Mouse (Mus musculus): ENCODE results near the gene Fam213a. TPM values are rescaled to one million over a fixed set of nuclear protein-coding genes. Genes with fewer than 3 reads are reported as not detected.

The Fam213a gene
- polyA plus RNA-seq, 1 experiment from 2014 or later = 50.5 TPM

DNA sequence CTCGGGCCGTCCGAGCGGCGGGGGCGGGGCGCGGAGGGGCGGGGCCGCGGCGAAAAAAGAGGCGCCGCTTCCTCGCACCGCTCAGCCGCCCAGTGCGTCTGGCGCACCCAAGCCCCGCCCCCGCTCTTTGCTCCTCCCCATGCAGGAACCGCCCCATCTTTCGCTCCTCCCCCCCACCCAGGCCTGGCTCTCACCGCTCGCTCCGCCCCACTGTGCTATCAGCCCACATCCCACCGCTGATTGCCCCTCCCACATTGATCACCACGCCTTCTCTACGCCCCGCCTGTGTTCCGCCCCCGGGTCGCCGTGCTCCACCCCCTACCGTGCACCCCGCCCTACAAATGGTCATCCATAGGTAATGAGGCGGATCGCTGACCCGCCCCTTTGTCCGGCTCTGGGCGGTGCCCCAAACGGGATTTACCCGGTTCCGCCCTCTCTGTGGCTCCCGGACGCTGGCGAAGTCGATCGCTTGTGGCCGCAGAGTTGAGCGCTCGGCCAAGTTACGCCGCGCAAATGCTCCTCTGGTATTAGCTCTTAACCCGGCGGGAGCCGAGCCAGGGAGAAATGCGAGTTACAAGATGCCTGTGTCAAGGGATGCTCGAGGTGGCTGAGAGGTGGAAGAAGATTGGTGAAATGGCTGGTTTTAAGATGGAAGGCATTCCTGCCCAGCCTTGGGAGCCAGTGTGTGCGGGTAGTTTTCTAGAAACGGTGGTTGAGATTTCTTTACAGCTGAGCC is 46.6 kb downstream of the Fam213a start:
- peak; percentile 95 for ATAC-seq (ENCODE audit: low FRiP score)

DNA sequence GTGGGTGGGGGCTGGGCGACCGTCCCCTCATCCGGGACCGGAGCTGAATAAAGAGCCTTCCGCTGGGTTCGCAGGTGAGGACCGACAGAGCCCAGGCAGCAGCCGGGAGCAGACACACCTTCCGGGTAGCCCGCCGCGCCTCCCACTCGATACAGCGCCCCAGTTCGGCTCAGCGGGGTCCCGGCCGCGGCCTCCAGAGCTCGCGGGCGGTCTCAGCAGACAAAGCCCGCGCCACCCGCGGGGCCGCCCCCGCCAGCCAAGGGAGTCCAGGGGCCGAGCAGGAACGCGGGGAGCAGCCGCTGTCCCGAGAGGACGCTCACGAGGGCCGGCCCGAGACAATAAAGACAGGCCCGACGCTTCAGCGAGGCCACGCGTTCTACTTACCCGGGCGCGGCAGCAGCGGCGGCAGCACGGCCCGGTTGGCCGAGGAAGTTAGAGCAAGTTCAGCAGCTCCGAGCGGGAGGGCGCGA is 47.2 kb downstream of the Fam213a start, which contains the start of gene Tspan14:
Tspan14 (minus strand) TSS at position 416 of the 470 bp plus-strand sequence.
- Histone ChIP-seq H3K9ac (peak within 1 kb of the TSS; percentile 93), H3K27ac (peak within 1 kb of the TSS; percentile 84), H3K4me2 (peak within 1 kb of the TSS; percentile 85), H3K36me3 (replicated peaks) (no peaks in the 10 kb centered on the region), H3K27me3 (no peaks in the 10 kb centered on the region), H3K4me3 (replicated peaks) (peak within 1 kb of the TSS; percentile 89), H3K9me3 (no peaks in the 10 kb centered on the region), H3K4me1 (peaks cover 44% of the 10 kb centered on the region)
- 0% methylated on average over 54 of the region's 54 CpGs for WGBS
- no peak for ATAC-seq (ENCODE audit: low FRiP score)

More for the DNA sequence above, 46.6 kb downstream of the Fam213a start:
- H3K27me3 ChIP-seq = no peaks in the 10 kb centered on the region
- H3K27ac ChIP-seq = peak overlapping the region; percentile 84
- no peaks in the 10 kb centered on the region for H3K36me3 ChIP-seq (replicated peaks)
- peak overlapping the region; percentile 93 for H3K9ac ChIP-seq
- peak overlapping the region; percentile 85 for H3K4me2 ChIP-seq
- WGBS = under 1% methylated on average over 53 of the region's 62 CpGs
- H3K9me3 ChIP-seq = no peaks in the 10 kb centered on the region
- peaks cover 40% of the 10 kb centered on the region for H3K4me1 ChIP-seq
- peak overlapping the region; percentile 89 for H3K4me3 ChIP-seq (replicated peaks)

DNA sequence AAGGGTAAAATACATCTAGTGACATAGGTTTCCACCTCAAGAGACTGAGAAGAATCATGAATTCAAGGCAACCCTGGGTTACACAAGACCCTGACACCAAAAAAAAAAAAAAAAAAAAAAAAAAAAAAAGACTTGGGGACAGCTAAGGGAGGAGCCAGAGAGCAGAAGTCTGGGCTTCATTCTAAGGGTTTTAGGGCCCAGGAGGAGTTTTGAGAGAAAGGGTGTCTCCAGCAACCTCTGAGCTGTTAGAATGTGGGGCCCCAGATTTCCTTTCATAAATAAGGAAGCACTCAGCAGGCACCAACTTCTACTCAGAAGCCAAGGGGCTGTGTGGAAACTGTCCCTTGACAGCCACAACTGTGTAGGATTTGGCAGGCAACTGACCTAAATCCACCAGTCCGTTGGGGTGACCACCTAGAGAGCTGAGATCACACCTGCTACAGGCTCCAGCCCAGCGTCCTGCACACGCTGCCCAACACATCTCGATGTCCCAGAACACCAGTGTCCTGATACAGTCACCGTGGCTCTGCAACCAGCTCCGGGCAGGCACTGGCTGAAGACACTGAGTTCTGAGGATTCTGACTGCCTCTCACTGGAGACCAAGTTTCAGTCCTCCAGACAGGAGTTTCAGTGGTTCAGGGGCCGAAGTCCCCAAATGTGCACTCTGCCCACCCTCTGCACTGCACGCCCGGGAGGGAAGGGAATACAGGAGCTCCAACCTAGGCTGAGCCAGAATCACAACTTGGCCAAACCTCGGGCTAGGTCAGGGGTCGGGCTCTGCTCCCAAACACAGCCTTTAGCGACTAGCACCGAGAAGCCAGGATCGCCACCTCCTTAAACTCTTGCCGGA is 47.9 kb downstream of the Fam213a start:
- peak overlapping the region; percentile 84 for H3K27ac ChIP-seq
- H3K4me1 ChIP-seq = peaks cover 44% of the 10 kb centered on the region
- H3K9ac ChIP-seq = peak overlapping the region; percentile 93
- no peaks in the 10 kb centered on the region for H3K36me3 ChIP-seq (replicated peaks)
- H3K4me2 ChIP-seq = peak overlapping the region; percentile 85
- H3K9me3 ChIP-seq = no peaks in the 10 kb centered on the region
- no peaks in the 10 kb centered on the region for H3K27me3 ChIP-seq
- peak overlapping the region; percentile 89 for H3K4me3 ChIP-seq (replicated peaks)
- ATAC-seq (ENCODE audit: low FRiP score) = peak; percentile 3; the same call in 1 of the 2 replicates
- whole genome bisulfite sequencing = under 1% methylated on average over 15 of the region's 15 CpGs

DNA sequence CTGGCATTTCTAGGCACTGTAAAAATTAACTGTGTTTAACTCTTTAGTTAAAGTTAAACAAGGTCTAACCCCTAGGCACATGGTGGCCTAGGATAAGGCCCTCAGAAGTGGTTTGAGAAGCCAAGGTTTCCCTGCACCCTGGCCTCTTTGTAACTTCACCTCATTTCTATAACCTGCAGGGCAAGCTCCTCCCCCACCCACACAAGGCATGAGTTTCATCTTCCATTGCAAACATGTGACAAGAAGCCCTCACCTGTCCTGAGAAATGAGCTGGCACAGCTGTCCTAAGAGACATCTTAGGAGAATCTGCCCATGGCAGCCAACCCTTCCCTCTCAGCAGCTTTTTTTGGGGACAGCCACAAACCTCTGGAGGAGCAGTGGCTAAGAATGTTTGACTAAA is 48.7 kb downstream of the Fam213a start:
- no peaks in the 10 kb centered on the region for H3K36me3 ChIP-seq (replicated peaks)
- no peaks in the 10 kb centered on the region for H3K9me3 ChIP-seq
- peaks cover 51% of the 10 kb centered on the region for H3K4me1 ChIP-seq
- H3K9ac ChIP-seq = peak overlapping the region; percentile 17
- H3K27me3 ChIP-seq = no peaks in the 10 kb centered on the region
- no peak for ATAC-seq (ENCODE audit: low FRiP score)
- peak overlapping the region; percentile 85 for H3K4me2 ChIP-seq
- H3K4me3 ChIP-seq (replicated peaks) = peak overlapping the region; percentile 89
- no peak overlapping the region for H3K27ac ChIP-seq

DNA sequence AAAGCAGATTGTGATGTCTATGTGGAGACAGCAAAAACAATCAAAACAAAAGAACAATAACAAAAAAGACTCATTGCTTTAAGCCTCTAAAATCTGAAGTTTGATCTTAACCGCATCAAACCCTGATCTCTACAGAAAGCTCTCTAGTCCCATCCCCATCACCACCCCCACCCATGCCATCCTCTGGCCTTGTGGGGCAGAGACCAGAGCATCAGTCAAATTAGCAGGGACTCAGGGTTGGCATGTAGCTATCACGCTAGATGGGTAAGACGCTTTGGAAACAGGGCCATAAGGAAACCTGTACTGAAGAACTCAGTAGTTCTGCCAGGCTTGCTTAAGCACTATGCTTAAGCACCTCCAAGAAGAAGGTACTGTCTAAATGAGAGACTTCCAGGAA is 49.4 kb downstream of the Fam213a start:
- H3K9me3 ChIP-seq = no peaks in the 10 kb centered on the region
- H3K4me2 ChIP-seq = peak overlapping the region; percentile 85
- H3K9ac ChIP-seq = no peak overlapping the region
- no peaks in the 10 kb centered on the region for H3K27me3 ChIP-seq
- H3K4me1 ChIP-seq = peaks cover 58% of the 10 kb centered on the region
- no peak overlapping the region for H3K27ac ChIP-seq
- no peak for ATAC-seq (ENCODE audit: low FRiP score)
- no peaks in the 10 kb centered on the region for H3K36me3 ChIP-seq (replicated peaks)
- H3K4me3 ChIP-seq (replicated peaks) = no peak overlapping the region
- WGBS = 94% methylated on average over 3 of the region's 3 CpGs

DNA sequence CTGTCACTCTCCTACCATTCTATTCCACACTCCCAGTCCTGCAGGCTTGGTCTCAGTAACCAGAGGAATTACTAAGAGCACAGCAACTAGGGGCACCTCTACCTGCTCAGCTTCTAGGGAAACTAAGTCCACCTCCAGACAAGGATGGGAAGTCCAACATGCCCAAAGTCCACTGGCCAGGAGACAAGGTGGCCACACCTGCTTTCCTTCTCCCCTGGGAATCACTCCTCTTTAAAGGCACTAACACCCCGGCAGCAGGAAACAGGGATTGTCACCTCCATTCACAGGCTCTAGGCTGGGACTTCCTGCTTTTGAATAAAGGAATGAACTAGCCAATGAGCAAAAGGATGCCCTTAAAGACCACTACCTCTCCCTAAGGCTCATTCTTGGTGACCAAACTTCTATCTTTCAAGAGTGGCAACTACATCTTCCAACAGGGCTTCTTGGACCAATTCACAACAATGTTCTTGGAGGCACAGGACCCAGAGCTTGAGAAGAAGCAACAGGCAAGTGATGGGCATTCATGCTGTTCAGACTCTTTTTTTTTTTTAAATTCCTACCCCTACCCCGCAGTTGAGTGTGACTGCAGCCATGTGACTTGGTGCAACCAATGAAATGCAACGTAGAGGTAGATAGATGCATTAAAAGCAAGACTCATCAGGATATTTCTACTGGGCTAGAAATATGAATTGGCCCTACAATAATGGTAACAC is 49.9 kb downstream of the Fam213a start:
- Histone ChIP-seq H3K4me1 (peaks cover 63% of the 10 kb centered on the region), H3K9ac (no peak overlapping the region), H3K36me3 (replicated peaks) (no peaks in the 10 kb centered on the region), H3K27ac (no peak overlapping the region), H3K4me3 (replicated peaks) (no peak overlapping the region), H3K4me2 (peak overlapping the region; percentile 19; the same call in 1 of the 2 replicates), H3K27me3 (no peaks in the 10 kb centered on the region), H3K9me3 (no peaks in the 10 kb centered on the region)
- WGBS = 77% methylated on average over 3 of the region's 3 CpGs
- ATAC-seq (ENCODE audit: low FRiP score) = no peak

DNA sequence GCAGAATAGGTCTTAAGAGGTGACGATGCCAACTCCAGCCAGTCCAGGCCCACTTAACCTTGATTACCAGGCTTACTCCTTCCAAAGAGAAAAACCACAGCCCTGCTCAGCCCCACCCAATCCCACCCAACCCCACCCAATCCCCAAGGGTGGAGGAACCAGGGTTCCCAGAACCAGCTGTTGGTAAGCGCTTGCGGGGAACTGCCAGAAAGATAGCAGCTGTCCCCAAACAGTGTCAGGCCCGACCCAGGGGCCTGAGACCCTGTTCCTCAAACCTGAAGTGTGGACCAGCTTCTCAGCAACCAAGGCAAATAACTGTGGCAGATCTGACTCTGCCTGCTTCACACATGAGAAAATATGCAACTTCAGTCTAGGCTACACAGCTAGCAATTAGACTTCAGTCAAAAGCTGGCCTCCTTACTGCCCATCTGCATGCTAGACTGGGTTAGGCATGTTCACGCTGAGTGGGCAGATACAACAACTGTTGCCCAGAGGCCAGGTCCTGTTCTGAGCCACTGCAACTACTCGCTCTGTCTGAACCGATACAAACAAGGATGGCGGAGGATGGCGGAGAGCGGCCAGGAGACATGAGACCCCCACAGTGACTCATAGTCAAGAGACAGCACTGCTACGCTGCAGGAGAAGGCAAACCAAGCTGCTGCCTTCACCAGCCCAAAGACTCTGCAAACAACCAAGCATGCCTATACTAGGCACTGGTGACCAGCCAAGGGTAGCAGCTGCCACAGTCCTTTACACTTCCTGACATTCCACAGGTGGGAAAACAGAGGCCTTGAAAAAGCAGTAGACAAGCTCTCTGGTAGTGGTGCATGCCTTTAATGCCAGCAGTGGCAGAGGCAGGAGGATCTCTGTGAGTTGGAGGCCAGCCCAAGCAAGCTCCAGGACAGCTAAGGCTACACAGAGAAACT is 51.0 kb downstream of the Fam213a start:
- no peaks in the 10 kb centered on the region for H3K9me3 ChIP-seq
- no peak overlapping the region for H3K4me3 ChIP-seq (replicated peaks)
- H3K36me3 ChIP-seq (replicated peaks) = no peaks in the 10 kb centered on the region
- ATAC-seq (ENCODE audit: low FRiP score) = no peak
- no peaks in the 10 kb centered on the region for H3K27me3 ChIP-seq
- peak overlapping the region; percentile 10; the same call in 1 of the 2 replicates for H3K4me2 ChIP-seq
- H3K27ac ChIP-seq = peak overlapping the region; percentile 8; the same call in 1 of the 2 replicates
- 65% methylated on average over 11 of the region's 11 CpGs for WGBS
- peaks cover 74% of the 10 kb centered on the region for H3K4me1 ChIP-seq
- no peak overlapping the region for H3K9ac ChIP-seq

DNA sequence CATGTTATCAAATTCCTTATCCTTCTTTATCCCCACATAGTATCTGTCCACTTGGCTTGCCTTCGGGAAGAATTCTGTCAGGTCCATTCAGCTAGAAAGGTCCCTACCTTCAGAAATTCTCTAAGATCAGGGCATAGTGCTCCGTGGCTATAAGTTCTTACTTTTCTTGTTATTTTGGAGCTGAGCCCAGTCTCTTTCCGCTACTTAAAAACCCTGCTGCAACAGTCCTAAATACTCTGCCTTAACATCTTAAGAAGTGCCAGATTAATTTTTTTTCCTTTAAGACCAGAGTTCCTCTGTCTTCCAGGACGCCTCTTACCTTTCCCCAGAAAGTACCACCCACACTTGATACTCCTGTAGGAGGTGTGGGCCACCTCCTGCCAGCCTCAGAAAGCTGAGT is 53.4 kb downstream of the Fam213a start:
- H3K4me3 ChIP-seq (replicated peaks) = no peak overlapping the region
- no peak for ATAC-seq (ENCODE audit: low FRiP score)
- no peaks in the 10 kb centered on the region for H3K9me3 ChIP-seq
- 57% methylated on average over 4 of the region's 4 CpGs for WGBS
- peaks cover 89% of the 10 kb centered on the region for H3K4me1 ChIP-seq
- no peaks in the 10 kb centered on the region for H3K27me3 ChIP-seq
- H3K9ac ChIP-seq = no peak overlapping the region
- H3K4me2 ChIP-seq = no peak overlapping the region
- H3K36me3 ChIP-seq (replicated peaks) = no peaks in the 10 kb centered on the region
- H3K27ac ChIP-seq = peak overlapping the region; percentile 50

DNA sequence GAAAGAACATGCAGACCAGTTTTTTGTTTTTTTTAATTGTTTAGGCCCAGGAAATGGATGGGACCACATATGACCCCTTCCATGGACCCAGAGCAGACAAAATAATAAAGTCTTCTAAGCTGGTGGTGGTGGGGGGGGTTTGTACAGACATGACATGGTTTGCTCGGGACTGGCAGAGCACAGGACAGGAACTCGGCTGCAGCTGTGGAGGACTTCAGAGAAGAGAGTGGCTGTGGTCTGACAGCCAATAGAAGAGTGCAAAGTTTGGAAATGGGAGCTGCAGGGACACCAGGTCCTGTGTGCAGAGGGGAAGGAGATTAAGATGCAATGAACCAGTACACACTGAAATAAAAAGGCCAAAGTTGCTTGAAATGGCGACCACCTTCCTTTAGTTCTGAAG is 54.0 kb downstream of the Fam213a start:
- peaks cover 89% of the 10 kb centered on the region for H3K4me1 ChIP-seq
- no peaks in the 10 kb centered on the region for H3K27me3 ChIP-seq
- no peaks in the 10 kb centered on the region for H3K36me3 ChIP-seq (replicated peaks)
- H3K4me2 ChIP-seq = no peak overlapping the region
- H3K9ac ChIP-seq = no peak overlapping the region
- H3K27ac ChIP-seq = peak overlapping the region; percentile 50; the same call in 1 of the 2 replicates
- 36% methylated on average over 3 of the region's 3 CpGs for WGBS
- no peak for ATAC-seq (ENCODE audit: low FRiP score)
- no peak overlapping the region for H3K4me3 ChIP-seq (replicated peaks)
- H3K9me3 ChIP-seq = no peaks in the 10 kb centered on the region

DNA sequence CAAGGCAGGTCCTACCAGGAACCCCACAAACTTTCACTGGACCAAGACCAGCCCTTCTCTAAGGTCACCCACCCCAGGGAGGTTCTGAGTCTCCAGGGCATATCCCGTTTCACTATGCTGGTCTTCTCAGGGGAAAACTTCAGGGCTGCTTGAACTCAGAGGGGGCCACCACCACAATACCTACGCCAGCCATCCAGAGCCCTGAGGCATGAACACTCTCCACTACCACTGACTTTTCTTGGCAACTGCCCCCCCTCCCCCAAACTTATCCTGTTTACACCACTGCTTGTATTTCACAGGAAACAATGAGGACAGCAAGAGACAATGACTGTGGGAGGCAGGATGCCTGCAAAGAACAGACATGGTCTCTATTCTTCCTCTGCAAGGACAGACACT is 54.6 kb downstream of the Fam213a start:
- Histone ChIP-seq H3K27me3 (no peaks in the 10 kb centered on the region), H3K9me3 (no peaks in the 10 kb centered on the region), H3K9ac (no peak overlapping the region; the same call in 1 of the 2 replicates), H3K4me3 (replicated peaks) (no peak overlapping the region), H3K4me1 (peaks cover 89% of the 10 kb centered on the region), H3K27ac (peak overlapping the region; percentile 99), H3K4me2 (peak overlapping the region; percentile 21; the same call in 1 of the 2 replicates), H3K36me3 (replicated peaks) (no peaks in the 10 kb centered on the region)
- ATAC-seq (ENCODE audit: low FRiP score) = no peak
- 42% methylated on average over 2 of the region's 2 CpGs for WGBS

Measured in forebrain, embryonic 12.5 days (tissue).